Mouse (Mus musculus): Measurements from ENCODE around the gene Etnk1. TPM values are rescaled to one million over a fixed set of nuclear protein-coding genes. Genes with fewer than 3 reads are reported as not detected.
"Not testable (repeated sequence)": the region's sequence is repeated elsewhere in the genome, so short reads cannot be mapped to it uniquely, and the experiment has no call there.

The Etnk1 gene
- polyA plus RNA-seq, 1 experiment = 38.3 TPM

- DNase-seq (ENCODE audit: low read depth in 1 of 2, low spot score in 2 of 2) = no peak
- no peak for TF ChIP-seq CTCF (IDR thresholded peaks at IDR 0.05; ENCODE audit: extremely low read depth, insufficient read depth, insufficient read length, insufficient replicate concordance)
- no peak for TF ChIP-seq POLR2A (IDR thresholded peaks at IDR 0.05; ENCODE audit: low read depth, low read length)
- H3K27me3 ChIP-seq (ENCODE audit: control insufficient read depth, insufficient read depth, low read length) = no peaks in the 10 kb centered on the region
- H3K4me3 ChIP-seq (ENCODE audit: extremely low read depth, insufficient read depth, insufficient read length) = no peak overlapping the region
- H3K36me3 ChIP-seq (ENCODE audit: control insufficient read depth, insufficient read depth, low read length) = peaks cover 13% of the 10 kb centered on the region
- 92% methylated on average over 8 of the region's 8 CpGs for WGBS
- peaks cover 15% of the 10 kb centered on the region for H3K4me1 ChIP-seq (ENCODE audit: control insufficient read depth, insufficient read depth, insufficient read length)
- peak overlapping the region; percentile 88 for H3K27ac ChIP-seq (ENCODE audit: insufficient read depth, low read length)
Measured at GRCm38 (mm10) chr6:143171066-143171465, 4.0 kb downstream of the Etnk1 start.

GRCm38 (mm10) chr6:143171781-143172465 lies 4.9 kb downstream of the Etnk1 start:
- no peak for DNase-seq (ENCODE audit: low read depth in 1 of 2, low spot score in 2 of 2)
- Histone ChIP-seq H3K4me3 (ENCODE audit: extremely low read depth, insufficient read depth, insufficient read length) (peak overlapping the region; percentile 5; the same call in 1 of the 2 replicates), H3K27me3 (ENCODE audit: control insufficient read depth, insufficient read depth, low read length) (no peaks in the 10 kb centered on the region), H3K27ac (ENCODE audit: insufficient read depth, low read length) (peak overlapping the region; percentile 88), H3K4me1 (ENCODE audit: control insufficient read depth, insufficient read depth, insufficient read length) (peaks cover 19% of the 10 kb centered on the region), H3K36me3 (ENCODE audit: control insufficient read depth, insufficient read depth, low read length) (peaks cover 13% of the 10 kb centered on the region)
- no peak for TF ChIP-seq POLR2A (IDR thresholded peaks at IDR 0.05; ENCODE audit: low read depth, low read length)
- no peak for TF ChIP-seq CTCF (IDR thresholded peaks at IDR 0.05; ENCODE audit: extremely low read depth, insufficient read depth, insufficient read length, insufficient replicate concordance)
- WGBS = 38% methylated on average over 11 of the region's 11 CpGs

GRCm38 (mm10) chr6:143172683-143173082 lies 5.7 kb downstream of the Etnk1 start:
- Histone ChIP-seq H3K27ac (ENCODE audit: insufficient read depth, low read length) (peak overlapping the region; percentile 51), H3K36me3 (ENCODE audit: control insufficient read depth, insufficient read depth, low read length) (peaks cover 13% of the 10 kb centered on the region), H3K4me1 (ENCODE audit: control insufficient read depth, insufficient read depth, insufficient read length) (peaks cover 22% of the 10 kb centered on the region)
- 77% methylated on average over 4 of the region's 4 CpGs for WGBS
- H3K27me3 ChIP-seq (ENCODE audit: control insufficient read depth, insufficient read depth, low read length); DNase-seq (ENCODE audit: low read depth in 1 of 2, low spot score in 2 of 2); H3K4me3 ChIP-seq (ENCODE audit: extremely low read depth, insufficient read depth, insufficient read length): not testable (repeated sequence)

GRCm38 (mm10) chr6:143174226-143174625 lies 7.2 kb downstream of the Etnk1 start:
- DNase-seq (ENCODE audit: low read depth in 1 of 2, low spot score in 2 of 2) = no peak
- H3K27ac ChIP-seq (ENCODE audit: insufficient read depth, low read length) = no peak overlapping the region
- TF ChIP-seq POLR2A (IDR thresholded peaks at IDR 0.05; ENCODE audit: low read depth, low read length) (no peak), CTCF (IDR thresholded peaks at IDR 0.05; ENCODE audit: extremely low read depth, insufficient read depth, insufficient read length, insufficient replicate concordance) (no peak)
- H3K4me1 ChIP-seq (ENCODE audit: control insufficient read depth, insufficient read depth, insufficient read length) = peaks cover 25% of the 10 kb centered on the region
- H3K36me3 ChIP-seq (ENCODE audit: control insufficient read depth, insufficient read depth, low read length) = peaks cover 13% of the 10 kb centered on the region
- no peaks in the 10 kb centered on the region for H3K27me3 ChIP-seq (ENCODE audit: control insufficient read depth, insufficient read depth, low read length)
- H3K4me3 ChIP-seq (ENCODE audit: extremely low read depth, insufficient read depth, insufficient read length) = no peak overlapping the region
- WGBS = 89% methylated on average over 4 of the region's 4 CpGs

- Histone ChIP-seq H3K4me3 (ENCODE audit: extremely low read depth, insufficient read depth, insufficient read length) (no peak overlapping the region), H3K27ac (ENCODE audit: insufficient read depth, low read length) (no peak overlapping the region; the same call in 1 of the 2 replicates), H3K36me3 (ENCODE audit: control insufficient read depth, insufficient read depth, low read length) (peaks cover 9% of the 10 kb centered on the region; the same call in 1 of the 2 replicates), H3K4me1 (ENCODE audit: control insufficient read depth, insufficient read depth, insufficient read length) (peaks cover 28% of the 10 kb centered on the region), H3K27me3 (ENCODE audit: control insufficient read depth, insufficient read depth, low read length) (no peaks in the 10 kb centered on the region)
- DNase-seq (ENCODE audit: low read depth in 1 of 2, low spot score in 2 of 2) = peak in 1 of 2 experiments; percentile 29
- 37% methylated on average over 3 of the region's 3 CpGs for WGBS
- TF ChIP-seq POLR2A (IDR thresholded peaks at IDR 0.05; ENCODE audit: low read depth, low read length) = no peak
- TF ChIP-seq CTCF (IDR thresholded peaks at IDR 0.05; ENCODE audit: extremely low read depth, insufficient read depth, insufficient read length, insufficient replicate concordance) = peak; percentile 19; the same call in 1 of the 2 replicates
Measured at GRCm38 (mm10) chr6:143174906-143175656, 8.1 kb downstream of the Etnk1 start.

- Histone ChIP-seq H3K4me1 (ENCODE audit: control insufficient read depth, insufficient read depth, insufficient read length) (peaks cover 27% of the 10 kb centered on the region), H3K27ac (ENCODE audit: insufficient read depth, low read length) (no peak overlapping the region), H3K36me3 (ENCODE audit: control insufficient read depth, insufficient read depth, low read length) (peaks cover 10% of the 10 kb centered on the region; the same call in 1 of the 2 replicates), H3K27me3 (ENCODE audit: control insufficient read depth, insufficient read depth, low read length) (no peaks in the 10 kb centered on the region), H3K4me3 (ENCODE audit: extremely low read depth, insufficient read depth, insufficient read length) (no peak overlapping the region)
- no peak for DNase-seq (ENCODE audit: low read depth in 1 of 2, low spot score in 2 of 2)
- TF ChIP-seq POLR2A (IDR thresholded peaks at IDR 0.05; ENCODE audit: low read depth, low read length) = no peak
- WGBS = 94% methylated on average over 9 of the region's 9 CpGs
Measured at GRCm38 (mm10) chr6:143176076-143176475, 9.1 kb downstream of the Etnk1 start.

GRCm38 (mm10) chr6:143176591-143176990 lies 9.6 kb downstream of the Etnk1 start:
- H3K4me1 ChIP-seq (ENCODE audit: control insufficient read depth, insufficient read depth, insufficient read length) = peaks cover 22% of the 10 kb centered on the region

More at GRCm38 (mm10) chr6:143176591-143176990, 9.6 kb downstream of the Etnk1 start:
- TF ChIP-seq POLR2A (IDR thresholded peaks at IDR 0.05; ENCODE audit: low read depth, low read length) (no peak), CTCF (IDR thresholded peaks at IDR 0.05; ENCODE audit: extremely low read depth, insufficient read depth, insufficient read length, insufficient replicate concordance) (no peak)
- H3K27ac ChIP-seq (ENCODE audit: insufficient read depth, low read length) = no peak overlapping the region
- no peak overlapping the region for H3K4me3 ChIP-seq (ENCODE audit: extremely low read depth, insufficient read depth, insufficient read length)
- 66% methylated on average over 9 of the region's 9 CpGs for WGBS
- no peaks in the 10 kb centered on the region for H3K27me3 ChIP-seq (ENCODE audit: control insufficient read depth, insufficient read depth, low read length)
- DNase-seq (ENCODE audit: low read depth in 1 of 2, low spot score in 2 of 2) = no peak
- peaks cover 7% of the 10 kb centered on the region; the same call in 1 of the 2 replicates for H3K36me3 ChIP-seq (ENCODE audit: control insufficient read depth, insufficient read depth, low read length)
